Mouse (Mus musculus) hindbrain, postnatal 0 days (tissue): ENCODE results near the gene Rab4a. TPM values are rescaled to one million over a fixed set of nuclear protein-coding genes. Genes with fewer than 3 reads are reported as not detected.

Experiments
- ATAC-seq: fragments of 200-750 bp; cut with Nextera tagmentation; 2 replicates; pipeline ENCODE4 v1.8.0; 2017; ENCODE audit warnings: mild to moderate bottlenecking, moderate TSS enrichment, moderate library complexity
- DNase-seq: peaks from one replicate; pipeline ENCODE4 v3.0.0-alpha.2; 2015; ENCODE audit warnings: low spot score
- H3K27ac ChIP-seq: fragments of 300-500 bp; sonication (generic); 2 replicates; pipeline ENCODE4 v1.5.1; 2014; ENCODE audit warnings: mild to moderate bottlenecking
- H3K27me3 ChIP-seq: fragments of 300-500 bp; sonication (generic); 2 replicates; pipeline ENCODE4 v1.6.1; 2014; ENCODE audit warnings: low read length, mixed read lengths; ENCODE audit not compliant: insufficient read depth
- H3K36me3 ChIP-seq: fragments of 300-500 bp; sonication (generic); 2 replicates; pipeline ENCODE4 v1.6.1; 2014; ENCODE audit warnings: low read length, mixed read lengths; ENCODE audit not compliant: insufficient read depth
- H3K4me1 ChIP-seq: fragments of 300-500 bp; sonication (generic); 2 replicates; pipeline ENCODE4 v1.6.1; 2014; ENCODE audit warnings: antibody characterized with exemption, low read length, mixed read lengths; ENCODE audit not compliant: insufficient read depth
- H3K4me2 ChIP-seq: fragments of 300-500 bp; sonication (generic); 2 replicates; pipeline ENCODE4 v1.6.1; 2014; ENCODE audit warnings: low read depth, mild to moderate bottlenecking, low read length, moderate library complexity, mixed read lengths
- H3K4me3 ChIP-seq: fragments of 300-500 bp; sonication (generic); 2 replicates; pipeline ENCODE4 v1.5.1; 2014; ENCODE audit warnings: low read length
- H3K9ac ChIP-seq: fragments of 300-500 bp; sonication (generic); replicated peaks from 2 replicates; pipeline ENCODE4 v1.6.1; 2014; ENCODE audit warnings: mild to moderate bottlenecking, low read length, moderate library complexity, mixed read lengths
- H3K9me3 ChIP-seq: fragments of 300-500 bp; sonication (generic); 2 replicates; pipeline ENCODE4 v1.6.1; 2016; ENCODE audit warnings: low read length, mixed read lengths
- CTCF ChIP-seq: IDR thresholded peaks from 2 replicates; pipeline ENCODE4 v1.5.1; 2016; ENCODE audit warnings: antibody characterized with exemption, control low read depth, low read depth
- WGBS: fragments of 180-500 bp; shearing (Covaris S2); extraction: QIAGEN DNeasy Blood & Tissue Kit; methylation state at CpG from one replicate; pipeline ENCODE4 v1.1.7; 2014; 5-methylcytosine and 5-hydroxymethylcytosine counted together
- polyA plus RNA-seq: library from polyadenylated mRNA; unstranded; fragments of >200 nt; fragmentation: Nextera tagmentation; extraction: Ambion mirVana; gene quantifications from 2 replicates; pipeline ENCODE4 v1.2.1, GENCODE M21; 2015
- total RNA-seq: library from RNA; depleted of rRNA; stranded (reverse); fragments of >200 nt; gene quantifications from 2 replicates; pipeline ENCODE4 v1.2.3, GENCODE M21; 2014

Gene Rab4a
- total and polyA plus RNA-seq, 2 experiments from 2014 or later: 46.3 to 96.8 TPM

DNA sequence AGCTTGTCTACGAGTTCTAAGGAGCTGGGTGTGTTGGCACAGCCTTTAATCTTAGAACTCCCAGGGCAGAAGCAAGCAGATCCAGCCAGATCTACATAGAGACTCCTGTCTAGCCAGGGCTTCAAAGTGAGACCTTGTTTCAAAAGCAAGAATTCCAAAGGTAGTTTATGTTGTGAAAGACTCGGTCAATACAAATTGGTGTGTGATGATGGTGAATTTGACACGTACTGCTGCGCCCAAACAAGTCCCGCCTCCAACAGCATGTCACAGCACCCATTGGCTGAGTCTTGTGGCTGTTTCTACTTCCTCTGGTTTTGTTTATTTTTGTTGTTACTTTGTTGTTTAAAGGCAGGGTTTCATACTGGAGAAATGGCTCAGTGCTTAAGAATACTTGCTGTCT is 6.4 kb downstream of the Rab4a start:
- no peak for TF ChIP-seq CTCF

DNA sequence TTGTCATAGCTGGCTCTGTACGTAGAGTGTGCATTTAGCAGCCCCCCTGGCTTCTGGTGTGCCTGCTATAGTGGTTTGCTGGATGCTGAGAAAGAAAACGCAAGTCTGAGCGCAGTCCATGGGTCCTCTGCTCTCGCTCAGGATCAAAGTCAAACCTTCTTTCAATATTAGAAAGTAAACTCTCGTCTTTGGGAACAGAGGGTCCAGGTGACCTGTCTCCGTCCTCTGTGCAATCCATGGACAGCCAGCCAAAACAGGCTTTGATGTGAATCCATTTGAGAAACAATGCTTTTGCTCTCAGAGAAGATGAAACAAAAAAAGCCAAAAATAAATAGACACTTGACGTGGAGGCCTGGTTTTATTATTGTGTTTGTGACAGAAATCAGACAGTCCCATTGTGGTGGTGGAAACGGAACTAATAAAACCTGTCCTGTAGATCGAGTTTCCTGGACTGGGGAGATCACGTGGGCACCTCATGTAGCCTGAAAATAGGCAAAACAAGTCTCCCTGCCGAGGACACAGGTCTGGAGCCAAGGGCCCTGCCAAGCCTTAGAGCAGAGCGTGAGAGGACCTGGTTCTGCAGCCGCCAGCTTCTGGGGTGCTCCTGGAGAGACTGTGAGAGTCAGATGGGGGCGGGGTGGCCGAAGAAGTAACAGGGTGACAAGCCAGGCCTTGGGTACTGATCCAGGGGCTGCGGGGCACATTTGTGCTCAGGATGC is 7.5 kb downstream of the Rab4a start:
- Histone ChIP-seq H3K9me3 (no peaks in the 10 kb centered on the region), H3K27me3 (no peaks in the 10 kb centered on the region), H3K4me1 (peaks cover 3% of the 10 kb centered on the region; the same call in 1 of the 2 replicates), H3K4me2 (no peak overlapping the region), H3K9ac (no peak overlapping the region), H3K4me3 (no peak overlapping the region), H3K27ac (no peak overlapping the region), H3K36me3 (no peaks in the 10 kb centered on the region)
- 72% methylated on average over 16 of the region's 16 CpGs for WGBS
- DNase-seq: no peak
- no peak for TF ChIP-seq CTCF
- ATAC-seq: no peak

More for the DNA sequence above, 6.4 kb downstream of the Rab4a start:
- Histone ChIP-seq H3K4me3 (no peak overlapping the region), H3K4me2 (no peak overlapping the region), H3K36me3 (no peaks in the 10 kb centered on the region), H3K9ac (no peak overlapping the region), H3K27ac (no peak overlapping the region), H3K4me1 (peaks cover 10% of the 10 kb centered on the region), H3K9me3 (no peaks in the 10 kb centered on the region), H3K27me3 (no peaks in the 10 kb centered on the region)
- DNase-seq (no peak), ATAC-seq (no peak)
- WGBS: 88% methylated on average over 5 of the region's 5 CpGs

DNA sequence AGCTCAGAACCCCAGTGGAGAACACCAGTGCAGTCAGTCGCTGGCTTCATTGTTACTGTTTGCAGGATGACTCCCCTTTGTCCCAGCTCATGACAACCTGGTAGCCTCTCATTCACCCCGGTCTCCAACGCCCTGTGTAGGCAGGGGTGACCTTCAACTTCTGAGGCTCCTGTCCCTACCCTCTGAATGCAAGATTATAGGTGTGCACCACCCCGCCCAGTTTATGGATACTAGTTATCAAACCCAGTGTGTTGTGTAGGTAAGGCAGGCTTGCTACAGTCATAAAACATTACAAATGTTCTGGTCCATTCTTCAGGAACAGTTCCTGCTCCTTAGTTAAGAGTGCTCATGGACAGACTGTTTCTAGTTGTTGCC is 8.1 kb downstream of the Rab4a start:
- H3K4me3 ChIP-seq: no peak overlapping the region
- no peak overlapping the region for H3K27ac ChIP-seq
- H3K27me3 ChIP-seq: no peaks in the 10 kb centered on the region
- H3K9me3 ChIP-seq: no peaks in the 10 kb centered on the region
- no peak for TF ChIP-seq CTCF
- DNase-seq: no peak
- H3K9ac ChIP-seq: no peak overlapping the region
- WGBS: 85% methylated on average over 4 of the region's 4 CpGs
- no peak overlapping the region for H3K4me2 ChIP-seq
- ATAC-seq: no peak
- peaks cover 3% of the 10 kb centered on the region; the same call in 1 of the 2 replicates for H3K4me1 ChIP-seq
- H3K36me3 ChIP-seq: no peaks in the 10 kb centered on the region

DNA sequence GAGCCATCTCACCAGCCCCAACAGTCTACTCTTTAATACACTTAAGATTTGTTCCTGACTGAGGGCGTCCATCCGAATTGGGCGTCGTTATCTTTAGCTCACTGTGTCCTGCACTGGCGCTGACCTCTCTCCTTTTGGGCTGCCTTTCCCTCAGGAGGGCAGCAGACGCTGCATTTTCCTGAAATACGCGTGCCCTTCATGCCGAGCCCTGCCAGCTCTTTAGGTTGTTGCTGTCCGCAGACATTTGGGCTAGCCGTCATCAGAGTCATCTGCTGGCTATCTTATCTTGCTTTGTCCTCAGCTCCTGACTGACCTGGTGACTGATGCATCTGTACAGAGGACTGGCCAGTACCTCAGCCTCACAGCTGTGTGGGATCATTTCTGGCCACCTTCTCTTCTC is 9.5 kb downstream of the Rab4a start:
- H3K27ac ChIP-seq: no peak overlapping the region
- H3K4me2 ChIP-seq: no peak overlapping the region
- WGBS: 94% methylated on average over 11 of the region's 11 CpGs
- peaks cover 3% of the 10 kb centered on the region; the same call in 1 of the 2 replicates for H3K4me1 ChIP-seq
- DNase-seq: no peak
- TF ChIP-seq CTCF: no peak
- H3K36me3 ChIP-seq: no peaks in the 10 kb centered on the region
- H3K9me3 ChIP-seq: no peaks in the 10 kb centered on the region
- no peak overlapping the region for H3K9ac ChIP-seq
- no peak for ATAC-seq
- H3K4me3 ChIP-seq: no peak overlapping the region
- no peaks in the 10 kb centered on the region for H3K27me3 ChIP-seq

DNA sequence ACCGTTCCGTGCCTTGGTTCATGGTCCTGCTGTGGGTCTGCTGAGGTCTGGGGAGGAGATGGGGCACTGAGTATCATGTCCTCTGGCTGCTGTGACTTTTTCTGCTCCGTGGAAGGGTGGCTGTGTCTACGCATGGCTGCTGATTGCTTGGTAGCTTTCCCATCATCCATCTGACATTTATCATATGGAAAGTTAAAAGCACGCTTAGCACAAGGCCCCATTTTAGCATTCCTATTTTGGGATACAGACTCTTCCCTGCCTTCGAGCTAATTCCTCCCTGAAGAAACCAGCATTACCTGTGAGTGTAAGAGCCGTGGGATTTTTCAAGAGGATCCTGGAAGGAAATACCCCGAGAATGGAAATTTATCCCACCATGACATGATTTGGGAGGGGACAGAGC is 11.2 kb downstream of the Rab4a start:
- Histone ChIP-seq H3K9me3 (no peaks in the 10 kb centered on the region), H3K4me1 (peaks cover 3% of the 10 kb centered on the region; the same call in 1 of the 2 replicates), H3K4me3 (no peak overlapping the region), H3K9ac (no peak overlapping the region), H3K36me3 (no peaks in the 10 kb centered on the region), H3K4me2 (no peak overlapping the region), H3K27ac (no peak overlapping the region), H3K27me3 (no peaks in the 10 kb centered on the region)
- 83% methylated on average over 8 of the region's 8 CpGs for WGBS
- no peak for ATAC-seq
- no peak for TF ChIP-seq CTCF
- DNase-seq: no peak

DNA sequence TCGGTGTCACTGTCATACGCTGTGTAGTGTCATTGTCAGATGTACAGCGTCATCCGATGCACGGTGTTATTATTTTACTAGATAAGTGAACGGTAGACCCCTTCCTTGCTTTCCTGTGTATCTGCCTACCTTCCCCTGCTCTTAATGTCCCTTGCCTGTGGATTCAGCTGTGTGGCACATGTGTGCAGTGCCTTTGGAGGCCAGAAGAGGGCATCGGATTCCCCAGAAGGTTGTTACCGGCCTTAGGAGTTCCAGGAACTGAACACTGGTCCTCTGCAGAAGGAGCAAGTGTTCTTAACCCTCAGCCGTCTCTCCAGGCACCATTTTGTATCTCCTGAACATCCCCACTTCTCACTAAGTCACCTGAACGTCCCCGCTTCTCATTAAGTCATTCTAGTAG is 12.0 kb downstream of the Rab4a start:
- Histone ChIP-seq H3K4me2 (no peak overlapping the region), H3K36me3 (no peaks in the 10 kb centered on the region), H3K4me3 (no peak overlapping the region), H3K27ac (no peak overlapping the region), H3K4me1 (peaks cover 3% of the 10 kb centered on the region; the same call in 1 of the 2 replicates), H3K9ac (no peak overlapping the region), H3K9me3 (no peaks in the 10 kb centered on the region), H3K27me3 (no peaks in the 10 kb centered on the region)
- ATAC-seq (no peak), DNase-seq (no peak)
- WGBS: 91% methylated on average over 11 of the region's 11 CpGs
- TF ChIP-seq CTCF: peak; percentile 24; the same call in 1 of the 2 replicates
